Mouse (Mus musculus) forebrain, embryonic 16.5 days (tissue): ENCODE measurements at regions not wholly inside any gene's neighbourhood (a gene's known extent, or its start where the extent isn't known, plus 50 kb on each side); places are given as distances from the start of the nearest gene placed in this dataset.

Experiments
- ATAC-seq: fragments of 200-750 bp; cut with Nextera tagmentation; 2 replicates; pipeline ENCODE4 v1.8.0; 2017; ENCODE audit warnings: mild to moderate bottlenecking, moderate library complexity
- H3K27ac ChIP-seq: fragments of 300-500 bp; sonication (generic); 2 replicates; pipeline ENCODE4 v1.5.1; 2014; ENCODE audit warnings: low read length, control low read depth
- H3K27me3 ChIP-seq: fragments of 300-500 bp; sonication (generic); replicated peaks from 2 replicates; pipeline ENCODE4 v1.6.1; 2014; ENCODE audit warnings: low read length; ENCODE audit not compliant: control insufficient read depth, insufficient read depth
- H3K36me3 ChIP-seq: fragments of 300-500 bp; sonication (generic); 2 replicates; pipeline ENCODE4 v1.6.1; 2014; ENCODE audit not compliant: control insufficient read depth, insufficient read depth
- H3K4me1 ChIP-seq: fragments of 300-500 bp; sonication (generic); replicated peaks from 2 replicates; pipeline ENCODE4 v1.6.1; 2014; ENCODE audit warnings: low read length; ENCODE audit not compliant: control insufficient read depth, insufficient read depth
- H3K4me2 ChIP-seq: fragments of 300-500 bp; sonication (generic); 2 replicates; pipeline ENCODE4 v1.6.1; 2014; ENCODE audit warnings: mild to moderate bottlenecking, low read length, control low read depth
- H3K4me3 ChIP-seq: fragments of 300-500 bp; sonication (generic); replicated peaks from 2 replicates; pipeline ENCODE4 v1.5.1; 2014; ENCODE audit warnings: mild to moderate bottlenecking, low read length, control low read depth
- H3K9ac ChIP-seq: fragments of 300-500 bp; sonication (generic); replicated peaks from 2 replicates; pipeline ENCODE4 v1.6.1; 2014; ENCODE audit warnings: low read depth, low read length, control low read depth
- H3K9me3 ChIP-seq: fragments of 300-500 bp; sonication (generic); 2 replicates; pipeline ENCODE4 v1.6.1; 2016; ENCODE audit warnings: low read length; ENCODE audit not compliant: control insufficient read depth
- WGBS: fragments of 180-500 bp; shearing (Covaris S2); extraction: QIAGEN DNeasy Blood & Tissue Kit; methylation state at CpG from one replicate; pipeline ENCODE4 v1.1.7; 2014; 5-methylcytosine and 5-hydroxymethylcytosine counted together

- Histone ChIP-seq H3K4me1 (no peaks in the 10 kb centered on the region), H3K27ac (no peak overlapping the region), H3K27me3 (no peaks in the 10 kb centered on the region), H3K4me3 (no peak overlapping the region), H3K36me3 (no peaks in the 10 kb centered on the region), H3K9me3 (no peaks in the 10 kb centered on the region), H3K4me2 (no peak overlapping the region), H3K9ac (no peak overlapping the region)
- ATAC-seq: peak; percentile 58
- WGBS: 60% methylated on average over 3 of the region's 3 CpGs
These were observed 399.0 kb downstream of the Tecrl start for GRCm38 (mm10) chr5:82956012-82956411.

GRCm38 (mm10) chr5:82947060-82947459 is 407.9 kb downstream of the Tecrl start:
- no peaks in the 10 kb centered on the region for H3K27me3 ChIP-seq
- H3K4me3 ChIP-seq: no peak overlapping the region
- H3K4me1 ChIP-seq: no peaks in the 10 kb centered on the region
- ATAC-seq: no peak
- no peaks in the 10 kb centered on the region for H3K9me3 ChIP-seq
- H3K4me2 ChIP-seq: no peak overlapping the region
- no peak overlapping the region for H3K9ac ChIP-seq
- H3K27ac ChIP-seq: no peak overlapping the region
- H3K36me3 ChIP-seq: no peaks in the 10 kb centered on the region
- WGBS: 96% methylated on average over 1 of the region's 1 CpGs

- Histone ChIP-seq H3K9me3 (no peaks in the 10 kb centered on the region), H3K4me2 (no peak overlapping the region), H3K27ac (no peak overlapping the region), H3K4me3 (no peak overlapping the region), H3K9ac (no peak overlapping the region), H3K36me3 (no peaks in the 10 kb centered on the region), H3K4me1 (no peaks in the 10 kb centered on the region), H3K27me3 (no peaks in the 10 kb centered on the region)
- ATAC-seq: no peak
- WGBS: 42% methylated on average over 1 of the region's 1 CpGs
These were observed 415.2 kb downstream of the Tecrl start for GRCm38 (mm10) chr5:82939786-82940185.

GRCm38 (mm10) chr5:82899347-82899746 is 455.6 kb downstream of the Tecrl start:
- peak; percentile 49 for ATAC-seq

GRCm38 (mm10) chr5:82898912-82899311 is 456.1 kb downstream of the Tecrl start:
- no peak overlapping the region for H3K4me3 ChIP-seq
- no peaks in the 10 kb centered on the region for H3K27me3 ChIP-seq
- H3K36me3 ChIP-seq: no peaks in the 10 kb centered on the region
- H3K4me1 ChIP-seq: no peaks in the 10 kb centered on the region
- ATAC-seq: no peak
- H3K9me3 ChIP-seq: no peaks in the 10 kb centered on the region
- H3K27ac ChIP-seq: peak overlapping the region; percentile 67
- 84% methylated on average over 1 of the region's 1 CpGs for WGBS
- H3K4me2 ChIP-seq: no peak overlapping the region
- no peak overlapping the region for H3K9ac ChIP-seq

More at GRCm38 (mm10) chr5:82899347-82899746, 455.6 kb downstream of the Tecrl start:
- Histone ChIP-seq H3K9ac (no peak overlapping the region), H3K4me1 (no peaks in the 10 kb centered on the region), H3K9me3 (no peaks in the 10 kb centered on the region), H3K4me3 (no peak overlapping the region), H3K4me2 (no peak overlapping the region), H3K27me3 (no peaks in the 10 kb centered on the region), H3K36me3 (no peaks in the 10 kb centered on the region), H3K27ac (no peak overlapping the region; the same call in 1 of the 2 replicates)
- 17% methylated on average over 3 of the region's 3 CpGs for WGBS

- Histone ChIP-seq H3K27ac (no peak overlapping the region), H3K36me3 (no peaks in the 10 kb centered on the region), H3K4me2 (no peak overlapping the region), H3K9me3 (no peaks in the 10 kb centered on the region), H3K4me1 (no peaks in the 10 kb centered on the region), H3K27me3 (no peaks in the 10 kb centered on the region), H3K4me3 (no peak overlapping the region), H3K9ac (no peak overlapping the region)
- peak; percentile 95 for ATAC-seq
- 50% methylated on average over 2 of the region's 2 CpGs for WGBS
These were observed 456.6 kb downstream of the Tecrl start for GRCm38 (mm10) chr5:82898389-82898788.

- no peak overlapping the region for H3K27ac ChIP-seq
- ATAC-seq: no peak
- no peak overlapping the region for H3K4me2 ChIP-seq
- no peaks in the 10 kb centered on the region for H3K36me3 ChIP-seq
- no peaks in the 10 kb centered on the region for H3K27me3 ChIP-seq
- 77% methylated on average over 2 of the region's 2 CpGs for WGBS
- no peak overlapping the region for H3K4me3 ChIP-seq
- no peak overlapping the region for H3K9ac ChIP-seq
- H3K9me3 ChIP-seq: no peaks in the 10 kb centered on the region
- H3K4me1 ChIP-seq: no peaks in the 10 kb centered on the region
These were observed 485.7 kb downstream of the Tecrl start for GRCm38 (mm10) chr5:82869264-82869663.

- H3K4me1 ChIP-seq: no peaks in the 10 kb centered on the region
- no peaks in the 10 kb centered on the region for H3K36me3 ChIP-seq
- H3K27me3 ChIP-seq: no peaks in the 10 kb centered on the region
- H3K9me3 ChIP-seq: no peaks in the 10 kb centered on the region
- H3K4me3 ChIP-seq: no peak overlapping the region
- ATAC-seq: no peak
- H3K9ac ChIP-seq: no peak overlapping the region
- no peak overlapping the region for H3K27ac ChIP-seq
- 88% methylated on average over 1 of the region's 1 CpGs for WGBS
- H3K4me2 ChIP-seq: no peak overlapping the region
These were observed 490.6 kb downstream of the Tecrl start for GRCm38 (mm10) chr5:82864347-82864746.

GRCm38 (mm10) chr5:82825327-82825726 is 529.7 kb downstream of the Tecrl start:
- Histone ChIP-seq H3K27me3 (no peaks in the 10 kb centered on the region), H3K4me2 (no peak overlapping the region), H3K4me3 (no peak overlapping the region), H3K36me3 (no peaks in the 10 kb centered on the region), H3K9ac (no peak overlapping the region), H3K27ac (no peak overlapping the region), H3K9me3 (no peaks in the 10 kb centered on the region), H3K4me1 (no peaks in the 10 kb centered on the region)
- 56% methylated on average over 4 of the region's 4 CpGs for WGBS
- ATAC-seq: peak; percentile 89

- ATAC-seq: peak; percentile 36; the same call in 1 of the 2 replicates
- Histone ChIP-seq H3K36me3 (no peaks in the 10 kb centered on the region), H3K9ac (no peak overlapping the region), H3K4me3 (no peak overlapping the region), H3K4me2 (no peak overlapping the region), H3K9me3 (no peaks in the 10 kb centered on the region), H3K27me3 (no peaks in the 10 kb centered on the region), H3K4me1 (no peaks in the 10 kb centered on the region), H3K27ac (no peak overlapping the region)
- WGBS: 77% methylated on average over 1 of the region's 1 CpGs
These were observed 561.8 kb downstream of the Tecrl start for GRCm38 (mm10) chr5:82793197-82793596.
